Mouse (Mus musculus) embryonic fibroblast, embryonic 13.5 days (primary cell): Measurements from ENCODE around the gene Akt2.

Experiments
- CTCF ChIP-seq: IDR thresholded peaks from 2 replicates; pipeline ENCODE4 v1.5.1; 2011; ENCODE audit warnings: mild to moderate bottlenecking, control low read depth, low read length, moderate library complexity, borderline replicate concordance; ENCODE audit not compliant: insufficient read depth
- POLR2A ChIP-seq: IDR thresholded peaks from 2 replicates; pipeline ENCODE4 v1.6.1; 2011; ENCODE audit warnings: low read depth, mild to moderate bottlenecking, control low read depth, low read length, moderate library complexity

DNA sequence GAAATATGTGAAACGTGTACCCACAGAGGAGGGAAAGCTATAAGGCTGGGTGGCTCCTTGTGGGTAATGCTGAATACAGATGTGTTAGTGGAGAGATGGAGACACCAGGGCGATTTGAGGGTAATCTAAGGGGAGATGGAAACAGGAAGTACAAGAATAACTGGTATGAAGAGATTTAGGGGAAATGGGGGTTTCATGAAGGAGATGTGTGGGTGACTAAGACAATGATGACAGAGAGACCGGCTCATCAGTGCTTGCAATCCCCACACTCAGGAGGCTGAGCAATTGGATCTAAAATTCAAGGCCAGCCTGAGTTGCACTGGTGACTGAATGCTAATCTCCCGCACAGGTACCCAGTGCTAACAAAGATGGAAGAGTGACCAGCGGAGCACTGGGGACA lies 39.3 kb upstream of the Akt2 start:
- TF ChIP-seq POLR2A, result no peak
- no peak for TF ChIP-seq CTCF
